Mouse (Mus musculus) embryonic facial prominence, embryonic 11.5 days (tissue): ENCODE measurements around the gene Gjb3. TPM values are rescaled to one million over a fixed set of nuclear protein-coding genes. Genes with fewer than 3 reads are reported as not detected.

ENCODE experiments used
- ATAC-seq: fragments of 200-750 bp; cut with Nextera tagmentation; replicated peaks from 2 replicates; pipeline ENCODE4 v1.8.0; 2017; ENCODE audit warnings: low read depth; ENCODE audit not compliant: insufficient number of reproducible peaks, low FRiP score, low TSS enrichment
- DNase-seq: peaks from one replicate; pipeline ENCODE4 v3.0.0-alpha.2; 2015; ENCODE audit warnings: low spot score
- H3K27ac ChIP-seq: fragments of 300-500 bp; sonication (generic); replicated peaks from 2 replicates; pipeline ENCODE4 v1.5.1; 2014; ENCODE audit warnings: mild to moderate bottlenecking, low read depth, low read length, control low read depth
- H3K27me3 ChIP-seq: fragments of 300-500 bp; sonication (generic); 2 replicates; pipeline ENCODE4 v1.6.1; 2014; ENCODE audit warnings: mild to moderate bottlenecking, low read length, moderate library complexity, mixed read lengths; ENCODE audit not compliant: control insufficient read depth, insufficient read depth
- H3K36me3 ChIP-seq: fragments of 300-500 bp; sonication (generic); replicated peaks from 2 replicates; pipeline ENCODE4 v1.6.1; 2014; ENCODE audit warnings: low read depth, mild to moderate bottlenecking, low read length, moderate library complexity, mixed read lengths; ENCODE audit not compliant: control insufficient read depth, insufficient read depth
- H3K4me1 ChIP-seq: fragments of 300-500 bp; sonication (generic); 2 replicates; pipeline ENCODE4 v1.6.1; 2014; ENCODE audit warnings: low read length, mixed read lengths; ENCODE audit not compliant: control insufficient read depth, insufficient read depth
- H3K4me2 ChIP-seq: fragments of 300-500 bp; sonication (generic); 2 replicates; pipeline ENCODE4 v1.6.1; 2014; ENCODE audit warnings: low read depth, mild to moderate bottlenecking, control low read depth, low read length, moderate library complexity
- H3K4me3 ChIP-seq: fragments of 300-500 bp; sonication (generic); 2 replicates; pipeline ENCODE4 v1.5.1; 2014; ENCODE audit warnings: low read depth, low read length, control low read depth
- H3K9ac ChIP-seq: fragments of 300-500 bp; sonication (generic); replicated peaks from 2 replicates; pipeline ENCODE4 v1.6.1; 2014; ENCODE audit warnings: mild to moderate bottlenecking, control low read depth, low read length
- H3K9me3 ChIP-seq: fragments of 300-500 bp; sonication (generic); replicated peaks from 2 replicates; pipeline ENCODE4 v1.6.1; 2016; ENCODE audit warnings: mild to moderate bottlenecking, low read length, inconsistent platforms, mixed read lengths; ENCODE audit not compliant: control insufficient read depth
- WGBS: fragments of 180-500 bp; shearing (Covaris S2); extraction: QIAGEN DNeasy Blood & Tissue Kit; methylation state at CpG from one replicate; pipeline ENCODE4 v1.1.7; 2014; 5-methylcytosine and 5-hydroxymethylcytosine counted together
- polyA plus RNA-seq: library from polyadenylated mRNA; unstranded; fragments of >200 nt; fragmentation: Nextera tagmentation; extraction: Ambion mirVana; gene quantifications from 2 replicates; pipeline ENCODE4 v1.2.1, GENCODE M21; 2014

The Gjb3 gene
- polyA plus RNA-seq, 1 experiment from 2014 or later: 2.7 TPM

GRCm38 (mm10) chr4:127303796-127304195, 26.8 kb downstream of the Gjb3 start:
- H3K9ac ChIP-seq: no peak overlapping the region
- H3K4me3 ChIP-seq: no peak overlapping the region
- H3K4me2 ChIP-seq: no peak overlapping the region
- DNase-seq (no peak), ATAC-seq (no peak)
- H3K27ac ChIP-seq: no peak overlapping the region
- no peaks in the 10 kb centered on the region for H3K4me1 ChIP-seq
- H3K9me3 ChIP-seq: no peaks in the 10 kb centered on the region
- WGBS: 84% methylated on average over 3 of the region's 3 CpGs
- H3K36me3 ChIP-seq: no peaks in the 10 kb centered on the region
- H3K27me3 ChIP-seq: no peaks in the 10 kb centered on the region

- no peak overlapping the region for H3K4me2 ChIP-seq
- no peak overlapping the region for H3K27ac ChIP-seq
- H3K4me3 ChIP-seq: no peak overlapping the region
- no peaks in the 10 kb centered on the region for H3K27me3 ChIP-seq
- H3K9ac ChIP-seq: no peak overlapping the region
- H3K36me3 ChIP-seq: no peaks in the 10 kb centered on the region
- 73% methylated on average over 5 of the region's 5 CpGs for WGBS
- no peak for DNase-seq
- ATAC-seq: no peak
- no peaks in the 10 kb centered on the region for H3K4me1 ChIP-seq
- no peaks in the 10 kb centered on the region for H3K9me3 ChIP-seq
These were observed 30.1 kb downstream of the Gjb3 start for GRCm38 (mm10) chr4:127300503-127300902.

GRCm38 (mm10) chr4:127292631-127293030, 38.0 kb downstream of the Gjb3 start:
- Histone ChIP-seq H3K4me3 (no peak overlapping the region), H3K9ac (no peak overlapping the region), H3K36me3 (no peaks in the 10 kb centered on the region), H3K4me2 (no peak overlapping the region), H3K27me3 (no peaks in the 10 kb centered on the region), H3K4me1 (no peaks in the 10 kb centered on the region), H3K27ac (no peak overlapping the region), H3K9me3 (no peaks in the 10 kb centered on the region)
- DNase-seq (no peak), ATAC-seq (no peak)
- 76% methylated on average over 5 of the region's 5 CpGs for WGBS

GRCm38 (mm10) chr4:127289039-127289548, 41.5 kb downstream of the Gjb3 start:
- H3K4me1 ChIP-seq: no peaks in the 10 kb centered on the region; the same call in 1 of the 2 replicates
- no peaks in the 10 kb centered on the region for H3K27me3 ChIP-seq
- H3K4me3 ChIP-seq: no peak overlapping the region
- no peak overlapping the region for H3K27ac ChIP-seq
- no peak overlapping the region for H3K9ac ChIP-seq
- no peaks in the 10 kb centered on the region for H3K9me3 ChIP-seq
- no peak overlapping the region for H3K4me2 ChIP-seq
- ATAC-seq (no peak), DNase-seq (no peak)
- WGBS: 68% methylated on average over 6 of the region's 6 CpGs
- H3K36me3 ChIP-seq: no peaks in the 10 kb centered on the region

- ATAC-seq: no peak
- no peak overlapping the region for H3K27ac ChIP-seq
- H3K4me1 ChIP-seq: no peaks in the 10 kb centered on the region; the same call in 1 of the 2 replicates
- 64% methylated on average over 4 of the region's 4 CpGs for WGBS
- H3K27me3 ChIP-seq: no peaks in the 10 kb centered on the region
- DNase-seq: no peak
- H3K36me3 ChIP-seq: no peaks in the 10 kb centered on the region
- H3K4me2 ChIP-seq: no peak overlapping the region
- H3K9me3 ChIP-seq: no peaks in the 10 kb centered on the region
- H3K4me3 ChIP-seq: no peak overlapping the region
- H3K9ac ChIP-seq: no peak overlapping the region
These were observed 43.7 kb downstream of the Gjb3 start for GRCm38 (mm10) chr4:127286907-127287306.

GRCm38 (mm10) chr4:127279241-127279640, 51.4 kb downstream of the Gjb3 start:
- no peaks in the 10 kb centered on the region for H3K27me3 ChIP-seq
- H3K9ac ChIP-seq: no peak overlapping the region
- H3K4me1 ChIP-seq: no peaks in the 10 kb centered on the region
- 64% methylated on average over 9 of the region's 9 CpGs for WGBS
- H3K27ac ChIP-seq: no peak overlapping the region
- H3K4me3 ChIP-seq: no peak overlapping the region
- DNase-seq (no peak), ATAC-seq (no peak)
- H3K4me2 ChIP-seq: no peak overlapping the region
- H3K9me3 ChIP-seq: no peaks in the 10 kb centered on the region
- H3K36me3 ChIP-seq: no peaks in the 10 kb centered on the region

GRCm38 (mm10) chr4:127278451-127279001, 52.1 kb downstream of the Gjb3 start:
- no peaks in the 10 kb centered on the region for H3K9me3 ChIP-seq
- H3K27me3 ChIP-seq: no peaks in the 10 kb centered on the region
- H3K36me3 ChIP-seq: no peaks in the 10 kb centered on the region
- ATAC-seq (0 out of 2 replicates have a peak, but pooled peaks have one; percentile 29), DNase-seq (peak; percentile 14)
- H3K27ac ChIP-seq: no peak overlapping the region
- no peak overlapping the region for H3K4me2 ChIP-seq
- H3K4me1 ChIP-seq: no peaks in the 10 kb centered on the region
- WGBS: 29% methylated on average over 9 of the region's 9 CpGs
- no peak overlapping the region for H3K9ac ChIP-seq
- H3K4me3 ChIP-seq: no peak overlapping the region
